Mouse (Mus musculus): Measurements from ENCODE around the gene Sema7a.

- TF ChIP-seq ZC3H11A (IDR thresholded peaks at IDR 0.05; ENCODE audit: borderline replicate concordance, low read depth, low read length) (no peak), HCFC1 (IDR thresholded peaks at IDR 0.05; ENCODE audit: borderline replicate concordance, insufficient read depth, low read length) (peak; percentile 89), ZNF384 (IDR thresholded peaks at IDR 0.05; ENCODE audit: low read depth, low read length) (no peak), MAFK (IDR thresholded peaks at IDR 0.05; ENCODE audit: insufficient read depth, low read depth, low read length) (no peak)
Observed at GRCm38 (mm10) chr9:57910254-57911160, 29.4 kb upstream of the Sema7a start, which contains the start of gene Ubl7.

Measured in ES-E14 (cell line).